Mouse (Mus musculus): ENCODE data around the gene Hnrnpf. TPM values are rescaled to one million over a fixed set of nuclear protein-coding genes. Genes with fewer than 3 reads are reported as not detected.

The Hnrnpf gene
- total RNA-seq, 1 experiment = 669 TPM

- Histone ChIP-seq H3K36me3 (ENCODE audit: control insufficient read depth, insufficient read depth, low read length, poor library complexity, severe bottlenecking) (no peaks in the 10 kb centered on the region), H3K9ac (ENCODE audit: insufficient read depth, low read depth, low read length, poor library complexity, severe bottlenecking) (no peak overlapping the region; the same call in 1 of the 2 replicates), H3K4me1 (ENCODE audit: control insufficient read depth in 2 of 2, insufficient read depth in 2 of 2, low read length in 2 of 2, poor library complexity in 1 of 2) (peaks cover 0 to 2% of the 10 kb centered on the region in 2 experiments; a peak in 1 of 4 replicates), H3K27ac (ENCODE audit: insufficient read depth, low read depth, low read length, poor library complexity, severe bottlenecking) (no peak overlapping the region), H3K4me3 (ENCODE audit: insufficient read depth in 1 of 2, low read depth in 1 of 2, low read length in 2 of 2, poor library complexity in 1 of 2, severe bottlenecking in 1 of 2) (peak overlapping the region in 1 of 2 experiments; percentile 92; a peak in 2 of 4 replicates), H3K9me3 (ENCODE audit: control insufficient read depth, insufficient read depth, low read depth, low read length) (no peaks in the 10 kb centered on the region)
- DNase-seq (ENCODE audit: low read depth, low spot score) = no peak
- in situ Hi-C loops (cut with MboI; ENCODE audit: low sequenced_read_pairs in 2 of 2, unreplicated experiment in 2 of 2) = no loop called here
- TF ChIP-seq ZNF384 (IDR thresholded peaks at IDR 0.05; ENCODE audit: low read depth, low read length) = no peak
- no peak for TF ChIP-seq MAFK (IDR thresholded peaks at IDR 0.05; ENCODE audit: insufficient read depth, low read depth, low read length)
- no peak for TF ChIP-seq CHD2 (IDR thresholded peaks at IDR 0.05; ENCODE audit: low read depth, low read length)
- no peak for TF ChIP-seq ZC3H11A (IDR thresholded peaks at IDR 0.05; ENCODE audit: borderline replicate concordance, low read depth, low read length)
- no peak for TF ChIP-seq HCFC1 (IDR thresholded peaks at IDR 0.05; ENCODE audit: borderline replicate concordance, insufficient read depth, low read length)
Observed at GRCm38 (mm10) chr6:117862465-117862864, 37.7 kb upstream of the Hnrnpf start.

GRCm38 (mm10) chr6:117862899-117863620 lies 37.1 kb upstream of the Hnrnpf start:
- Histone ChIP-seq H3K4me3 (ENCODE audit: insufficient read depth in 1 of 2, low read depth in 1 of 2, low read length in 2 of 2, poor library complexity in 1 of 2, severe bottlenecking in 1 of 2) (peak overlapping the region; percentile 86 to 92), H3K27ac (ENCODE audit: insufficient read depth, low read depth, low read length, poor library complexity, severe bottlenecking) (no peak overlapping the region), H3K4me1 (ENCODE audit: control insufficient read depth in 2 of 2, insufficient read depth in 2 of 2, low read length in 2 of 2, poor library complexity in 1 of 2) (peaks cover 0 to 2% of the 10 kb centered on the region in 2 experiments; a peak in 1 of 4 replicates), H3K9me3 (ENCODE audit: control insufficient read depth, insufficient read depth, low read depth, low read length) (no peaks in the 10 kb centered on the region), H3K9ac (ENCODE audit: insufficient read depth, low read depth, low read length, poor library complexity, severe bottlenecking) (peak overlapping the region; percentile 81), H3K36me3 (ENCODE audit: control insufficient read depth, insufficient read depth, low read length, poor library complexity, severe bottlenecking) (no peaks in the 10 kb centered on the region)
- in situ Hi-C loops (cut with MboI; ENCODE audit: low sequenced_read_pairs in 2 of 2, unreplicated experiment in 2 of 2) = no loop called here
- TF ChIP-seq HCFC1 (IDR thresholded peaks at IDR 0.05; ENCODE audit: borderline replicate concordance, insufficient read depth, low read length) (peak; percentile 95), CHD2 (IDR thresholded peaks at IDR 0.05; ENCODE audit: low read depth, low read length) (no peak), ZC3H11A (IDR thresholded peaks at IDR 0.05; ENCODE audit: borderline replicate concordance, low read depth, low read length) (no peak), MAFK (IDR thresholded peaks at IDR 0.05; ENCODE audit: insufficient read depth, low read depth, low read length) (no peak)
- DNase-seq (ENCODE audit: low read depth, low spot score) = peak; percentile 45

DNA sequence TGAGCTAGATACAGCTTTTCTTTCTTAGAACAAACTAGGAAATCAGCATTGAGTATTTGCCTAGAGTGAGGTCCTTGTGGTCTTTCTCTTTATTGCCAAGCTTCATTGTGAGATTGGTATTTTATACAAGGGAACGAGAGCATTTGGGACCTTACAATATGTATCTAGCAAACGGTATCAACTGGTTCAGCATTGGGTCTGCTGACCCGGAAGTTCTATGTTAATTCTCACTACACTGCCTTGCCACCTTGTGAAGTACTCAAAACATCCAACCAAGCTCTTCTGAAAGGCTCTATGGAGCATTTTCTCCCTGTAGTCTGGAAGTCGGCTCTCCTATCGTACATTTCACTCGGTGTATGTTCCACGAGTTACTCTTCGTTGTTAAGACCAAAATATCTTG lies 36.4 kb upstream of the Hnrnpf start:
- H3K27ac ChIP-seq (ENCODE audit: insufficient read depth, low read depth, low read length, poor library complexity, severe bottlenecking) = no peak overlapping the region
- in situ Hi-C loops (cut with MboI; ENCODE audit: low sequenced_read_pairs in 2 of 2, unreplicated experiment in 2 of 2) = no loop called here
- H3K9ac ChIP-seq (ENCODE audit: insufficient read depth, low read depth, low read length, poor library complexity, severe bottlenecking) = no peak overlapping the region; the same call in 1 of the 2 replicates
- peak overlapping the region; percentile 86 to 92 for H3K4me3 ChIP-seq (ENCODE audit: insufficient read depth in 1 of 2, low read depth in 1 of 2, low read length in 2 of 2, poor library complexity in 1 of 2, severe bottlenecking in 1 of 2)
- no peaks in the 10 kb centered on the region for H3K9me3 ChIP-seq (ENCODE audit: control insufficient read depth, insufficient read depth, low read depth, low read length)
- no peak for DNase-seq (ENCODE audit: low read depth, low spot score)
- TF ChIP-seq CHD2 (IDR thresholded peaks at IDR 0.05; ENCODE audit: low read depth, low read length) (no peak), ZNF384 (IDR thresholded peaks at IDR 0.05; ENCODE audit: low read depth, low read length) (no peak)
- no peaks in the 10 kb centered on the region for H3K36me3 ChIP-seq (ENCODE audit: control insufficient read depth, insufficient read depth, low read length, poor library complexity, severe bottlenecking)
- peaks cover 0 to 2% of the 10 kb centered on the region in 2 experiments; a peak in 1 of 4 replicates for H3K4me1 ChIP-seq (ENCODE audit: control insufficient read depth in 2 of 2, insufficient read depth in 2 of 2, low read length in 2 of 2, poor library complexity in 1 of 2)

DNA sequence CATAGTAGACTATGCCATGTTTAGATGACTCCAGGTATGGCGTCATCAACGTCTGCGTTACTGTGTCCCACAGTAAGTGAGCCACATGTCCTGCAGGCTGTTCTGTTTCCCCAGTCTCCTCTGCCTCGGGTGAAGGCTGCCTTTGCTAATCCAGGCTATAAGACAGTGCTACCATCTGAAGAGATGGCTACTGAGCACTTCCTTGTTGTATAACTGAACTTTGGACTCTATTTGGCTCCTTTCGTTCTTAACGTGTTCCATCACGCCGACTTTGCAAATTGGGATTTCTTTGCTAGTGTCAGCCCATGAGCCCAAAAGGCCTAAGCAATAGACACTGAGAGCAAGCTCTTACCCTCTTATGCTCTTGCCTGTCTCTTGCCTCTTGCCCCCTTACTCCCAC lies 31.9 kb upstream of the Hnrnpf start:
- in situ Hi-C loops (cut with MboI; ENCODE audit: low sequenced_read_pairs in 2 of 2, unreplicated experiment in 2 of 2) = no loop called here
- Histone ChIP-seq H3K4me1 (ENCODE audit: control insufficient read depth in 2 of 2, insufficient read depth in 2 of 2, low read length in 2 of 2, poor library complexity in 1 of 2) (peaks cover 0 to 3% of the 10 kb centered on the region in 2 experiments; a peak in 1 of 4 replicates), H3K36me3 (ENCODE audit: control insufficient read depth, insufficient read depth, low read length, poor library complexity, severe bottlenecking) (no peaks in the 10 kb centered on the region), H3K9ac (ENCODE audit: insufficient read depth, low read depth, low read length, poor library complexity, severe bottlenecking) (no peak overlapping the region), H3K9me3 (ENCODE audit: control insufficient read depth, insufficient read depth, low read depth, low read length) (no peaks in the 10 kb centered on the region), H3K4me3 (ENCODE audit: insufficient read depth in 1 of 2, low read depth in 1 of 2, low read length in 2 of 2, poor library complexity in 1 of 2, severe bottlenecking in 1 of 2) (no peak overlapping the region), H3K27ac (ENCODE audit: insufficient read depth, low read depth, low read length, poor library complexity, severe bottlenecking) (no peak overlapping the region)
- TF ChIP-seq ZC3H11A (IDR thresholded peaks at IDR 0.05; ENCODE audit: borderline replicate concordance, low read depth, low read length) = no peak
- no peak for TF ChIP-seq HCFC1 (IDR thresholded peaks at IDR 0.05; ENCODE audit: borderline replicate concordance, insufficient read depth, low read length)
- no peak for TF ChIP-seq ZNF384 (IDR thresholded peaks at IDR 0.05; ENCODE audit: low read depth, low read length)
- TF ChIP-seq CHD2 (IDR thresholded peaks at IDR 0.05; ENCODE audit: low read depth, low read length) = no peak
- no peak for TF ChIP-seq MAFK (IDR thresholded peaks at IDR 0.05; ENCODE audit: insufficient read depth, low read depth, low read length)
- no peak for DNase-seq (ENCODE audit: low read depth, low spot score)

Measured in ES-E14 (cell line).